Mouse (Mus musculus): ENCODE data around the gene 1810010H24Rik. TPM values are rescaled to one million over a fixed set of nuclear protein-coding genes. Genes with fewer than 3 reads are reported as not detected.
A peak's percentile ranks its signal among the peaks of the same experiment; 100 is the strongest.

Gene 1810010H24Rik
- total and polyA plus RNA-seq, 3 experiments = 0.42 to 2.5 TPM; not detected in 1

- Histone ChIP-seq H3K4me1 (ENCODE audit: control insufficient read depth in 1 of 2, insufficient read depth in 2 of 2, low read length in 2 of 2) (peaks cover 22 to 29% of the 10 kb centered on the region in 2 experiments), H3K27ac (ENCODE audit: control insufficient read depth, low read depth, low read length) (peak overlapping the region; percentile 75), H3K4me3 (ENCODE audit: control insufficient read depth in 1 of 2, insufficient read depth in 1 of 2, low read depth in 2 of 2, low read length in 2 of 2) (peak overlapping the region; percentile 90 to 94), H3K36me3 (ENCODE audit: control insufficient read depth in 1 of 2, insufficient read depth in 2 of 2, low read length in 2 of 2) (peaks cover 29 to 45% of the 10 kb centered on the region in 2 experiments), H3K9me3 (replicated peaks; ENCODE audit: insufficient read depth, low read length) (no peaks in the 10 kb centered on the region), H3K27me3 (ENCODE audit: control insufficient read depth in 1 of 2, insufficient read depth in 2 of 2, low read length in 2 of 2) (no peaks in the 10 kb centered on the region), H3K79me2 (ENCODE audit: control insufficient read depth, insufficient read depth, low read length, poor library complexity) (peaks cover 45% of the 10 kb centered on the region), H3K9ac (ENCODE audit: control insufficient read depth, low read depth, low read length, poor library complexity, severe bottlenecking) (peak overlapping the region; percentile 90)
- TF ChIP-seq POLR2A (IDR thresholded peaks at IDR 0.05; ENCODE audit: control insufficient read depth in 1 of 2, insufficient read depth in 1 of 2, low read depth in 1 of 2, low read length in 2 of 2, poor library complexity in 1 of 2) = no peak
- TF ChIP-seq GABPA (IDR thresholded peaks at IDR 0.05; ENCODE audit: low read depth, low read length) = no peak
- no peak for TF ChIP-seq ZC3H11A (IDR thresholded peaks at IDR 0.05; ENCODE audit: low read depth, low read length)
- TF ChIP-seq SMC3 (IDR thresholded peaks at IDR 0.05; ENCODE audit: low read depth, low read length) = no peak
- no peak for TF ChIP-seq KAT2A (conservative IDR thresholded peaks at IDR 0.05; ENCODE audit: low read depth, low read length)
- TF ChIP-seq MXI1 (IDR thresholded peaks at IDR 0.05; ENCODE audit: low read depth, low read length) = 0 out of 2 replicates have a peak, but pooled peaks have one; percentile 10
- TF ChIP-seq JUND (IDR thresholded peaks at IDR 0.05; ENCODE audit: low read depth, low read length) = no peak
- TF ChIP-seq HCFC1 (IDR thresholded peaks at IDR 0.05; ENCODE audit: low read depth, low read length) = no peak
- no peak for TF ChIP-seq BHLHE40 (IDR thresholded peaks at IDR 0.05; ENCODE audit: borderline replicate concordance, low read depth, low read length)
- TF ChIP-seq E2F4 (IDR thresholded peaks at IDR 0.05; ENCODE audit: borderline replicate concordance, low read depth, low read length) = no peak
- TF ChIP-seq CHD1 (IDR thresholded peaks at IDR 0.05; ENCODE audit: low read depth, low read length) = peak; percentile 87; the same call in 1 of the 2 replicates
- no peak for TF ChIP-seq ELF1 (IDR thresholded peaks at IDR 0.05; ENCODE audit: low read depth, low read length)
- TF ChIP-seq USF2 (IDR thresholded peaks at IDR 0.05; ENCODE audit: borderline replicate concordance in 1 of 2, insufficient read depth in 1 of 2, low read depth in 1 of 2, low read length in 2 of 2) = no peak
- TF ChIP-seq RCOR1 (IDR thresholded peaks at IDR 0.05; ENCODE audit: low read depth, low read length) = no peak
- no peak for TF ChIP-seq ZMIZ1 (IDR thresholded peaks at IDR 0.05; ENCODE audit: low read depth, low read length)
- peak; percentile 45; the same call in 1 of the 2 replicates for TF ChIP-seq MYC (IDR thresholded peaks at IDR 0.05; ENCODE audit: low read depth, low read length)
- TF ChIP-seq ZNF384 (IDR thresholded peaks at IDR 0.05; ENCODE audit: low read depth, low read length) = no peak
- no peak for TF ChIP-seq POLR2AphosphoS2 (IDR thresholded peaks at IDR 0.05; ENCODE audit: low read length)
- TF ChIP-seq USF1 (IDR thresholded peaks at IDR 0.05; ENCODE audit: low read depth, low read length) = no peak
- no peak for TF ChIP-seq RAD21 (IDR thresholded peaks at IDR 0.05; ENCODE audit: low read depth, low read length)
- TF ChIP-seq TBP (IDR thresholded peaks at IDR 0.05; ENCODE audit: low read depth, low read length) = no peak
- no peak for TF ChIP-seq TAL1 (IDR thresholded peaks at IDR 0.05; ENCODE audit: low read length)
- peak; percentile 34; the same call in 1 of the 2 replicates for TF ChIP-seq ETS1 (IDR thresholded peaks at IDR 0.05; ENCODE audit: low read depth, low read length)
- no peak for TF ChIP-seq UBTF (IDR thresholded peaks at IDR 0.05; ENCODE audit: borderline replicate concordance, insufficient read depth, low read depth, low read length)
- peak; percentile 76 for DNase-seq (ENCODE audit: low read depth, low spot score)
Observed at GRCm38 (mm10) chr11:106998651-106999150, 26.8 kb upstream of the 1810010H24Rik start.

All from MEL (cell line).